Mouse (Mus musculus) brain, embryonic 14.5 days (tissue): ENCODE results near the gene Rapgef1.
"Not testable (repeated sequence)": the region's sequence is repeated elsewhere in the genome, so short reads cannot be mapped to it uniquely, and the experiment has no call there.

Experiments
- CTCF ChIP-seq: fragments of 200-500 bp; IDR thresholded peaks from 2 replicates; pipeline ENCODE4 v1.5.1; 2012; ENCODE audit warnings: inconsistent platforms, mild to moderate bottlenecking, moderate library complexity, borderline replicate concordance; ENCODE audit not compliant: insufficient read depth, insufficient read length; ENCODE audit errors: extremely low read depth
- POLR2A ChIP-seq: fragments of 200-500 bp; IDR thresholded peaks from 2 replicates; pipeline ENCODE4 v1.6.1; 2012; ENCODE audit warnings: mild to moderate bottlenecking, inconsistent platforms, borderline replicate concordance; ENCODE audit not compliant: poor library complexity, insufficient read depth, insufficient read length, severe bottlenecking; ENCODE audit errors: extremely low read depth

DNA sequence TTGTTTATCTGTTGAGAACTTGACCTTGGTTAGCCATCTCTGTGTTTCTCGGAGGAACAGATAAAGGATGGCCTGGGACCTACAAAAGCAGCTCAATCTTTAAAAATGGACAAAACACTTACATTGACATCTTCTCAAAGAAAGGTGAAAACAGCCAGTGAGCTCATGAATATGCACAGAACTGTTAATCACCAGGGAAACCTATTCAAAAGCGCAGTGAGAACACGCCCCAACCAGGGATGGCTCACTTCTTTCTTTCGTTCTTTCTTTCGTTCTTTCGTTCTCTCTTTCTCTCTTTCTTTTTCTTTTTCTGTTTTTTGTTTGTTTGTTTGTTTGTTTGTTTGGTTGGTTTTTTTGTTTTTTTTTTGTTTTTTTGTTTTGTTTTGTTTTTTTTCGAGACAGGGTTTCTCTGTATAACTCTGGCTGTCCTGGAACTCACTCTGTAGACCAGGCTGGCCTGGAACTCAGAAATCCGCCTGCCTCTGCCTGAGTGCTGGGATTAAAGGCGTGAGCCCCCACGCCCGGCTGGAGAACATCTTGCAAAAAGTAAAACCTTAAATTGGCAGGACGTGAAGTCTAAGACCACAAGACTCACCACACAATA lies 12.1 kb downstream of the Rapgef1 start:
- TF ChIP-seq CTCF, POLR2A: not testable (repeated sequence)
